Mouse (Mus musculus) intestine, embryonic 14.5 days (tissue): ENCODE data around the gene Fsd1. TPM values are rescaled to one million over a fixed set of nuclear protein-coding genes. Genes with fewer than 3 reads are reported as not detected.

Experiments used
- ATAC-seq: fragments of 200-750 bp; cut with Nextera tagmentation; replicated peaks from 2 replicates; pipeline ENCODE4 v1.8.0; 2017; ENCODE audit warnings: low read depth, moderate number of reproducible peaks, moderate TSS enrichment, moderate library complexity; ENCODE audit not compliant: low FRiP score, low TSS enrichment
- DNase-seq: peaks from one replicate; pipeline ENCODE4 v3.0.0-alpha.2; 2018; ENCODE audit warnings: low spot score
- H3K27ac ChIP-seq: fragments of 300-500 bp; sonication (generic); 2 replicates; pipeline ENCODE4 v1.5.1; 2014; ENCODE audit warnings: low read depth, mild to moderate bottlenecking, control low read depth
- H3K27me3 ChIP-seq: fragments of 300-500 bp; sonication (generic); replicated peaks from 2 replicates; pipeline ENCODE4 v1.6.1; 2014; ENCODE audit warnings: low read length, control low read depth; ENCODE audit not compliant: control insufficient read depth, insufficient read depth
- H3K36me3 ChIP-seq: fragments of 300-500 bp; sonication (generic); 2 replicates; pipeline ENCODE4 v1.6.1; 2014; ENCODE audit warnings: low read length, control low read depth; ENCODE audit not compliant: control insufficient read depth, insufficient read depth
- H3K4me1 ChIP-seq: fragments of 300-500 bp; sonication (generic); replicated peaks from 2 replicates; pipeline ENCODE4 v1.6.1; 2014; ENCODE audit warnings: low read length, control low read depth, mixed read lengths; ENCODE audit not compliant: control insufficient read depth, insufficient read depth
- H3K4me2 ChIP-seq: fragments of 300-500 bp; sonication (generic); 2 replicates; pipeline ENCODE4 v1.6.1; 2014; ENCODE audit warnings: low read length
- H3K4me3 ChIP-seq: fragments of 300-500 bp; sonication (generic); 2 replicates; pipeline ENCODE4 v1.5.1; 2014; ENCODE audit warnings: low read depth, low read length, control low read depth, mixed read lengths
- H3K9ac ChIP-seq: fragments of 300-500 bp; sonication (generic); 2 replicates; pipeline ENCODE4 v1.6.1; 2014; ENCODE audit warnings: mild to moderate bottlenecking, low read length
- H3K9me3 ChIP-seq: fragments of 300-500 bp; sonication (generic); 2 replicates; pipeline ENCODE4 v1.6.1; 2016; ENCODE audit warnings: low read length, control low read depth; ENCODE audit not compliant: control insufficient read depth
- WGBS: fragments of 180-500 bp; shearing (Covaris S2); extraction: QIAGEN DNeasy Blood & Tissue Kit; methylation state at CpG from one replicate; pipeline ENCODE4 v1.1.7; 2014; 5-methylcytosine and 5-hydroxymethylcytosine counted together
- polyA plus RNA-seq: library from polyadenylated mRNA; unstranded; fragments of >200 nt; fragmentation: Nextera tagmentation; extraction: Ambion mirVana; gene quantifications from 2 replicates; pipeline ENCODE4 v1.2.1, GENCODE M21; 2014

Gene Fsd1
- polyA plus RNA-seq, 1 experiment from 2014 or later, result 16.9 TPM

DNA sequence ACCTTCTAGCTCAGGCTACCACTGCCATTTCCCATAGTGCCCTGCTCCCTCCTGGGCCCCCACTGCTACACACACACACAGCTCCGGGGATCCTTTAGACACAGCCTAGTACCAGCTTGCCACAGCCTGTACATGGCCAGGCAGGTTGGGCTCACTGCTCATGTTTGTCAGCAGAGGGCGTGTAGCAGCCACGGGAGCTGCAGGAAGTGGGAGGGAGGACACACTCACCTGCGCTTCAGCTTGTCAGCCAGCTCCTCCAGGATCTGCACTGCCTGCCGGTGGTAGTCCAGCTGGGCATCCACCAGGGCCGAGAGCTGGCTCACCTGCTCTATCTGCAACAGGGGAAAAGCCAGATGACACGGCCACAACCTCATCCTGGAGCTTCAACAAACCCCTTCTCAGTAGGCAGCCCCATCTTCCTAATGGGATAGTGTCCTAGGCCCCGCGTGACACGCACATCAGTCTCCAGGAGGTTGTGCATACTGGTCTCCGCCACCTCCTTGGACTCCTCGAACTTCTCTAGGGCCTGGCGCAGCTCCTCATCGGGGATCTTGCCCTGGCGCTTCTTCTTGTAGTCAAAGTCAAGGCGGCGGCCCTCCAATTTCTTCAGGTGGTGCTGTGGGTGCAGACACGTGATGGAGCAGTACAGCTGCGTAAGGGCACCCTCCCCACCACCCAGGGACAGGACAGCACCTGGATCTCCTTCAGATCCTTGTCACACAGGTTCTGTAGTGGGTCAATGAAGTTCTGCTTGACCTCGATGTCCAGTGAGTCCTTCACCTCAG, 32.2 kb downstream of the Fsd1 start:
- no peak overlapping the region for H3K27ac ChIP-seq
- 69% methylated on average over 20 of the region's 20 CpGs for WGBS
- no peak overlapping the region for H3K4me2 ChIP-seq
- no peaks in the 10 kb centered on the region for H3K4me1 ChIP-seq
- no peak overlapping the region for H3K9ac ChIP-seq
- DNase-seq, result peak; percentile 65
- no peaks in the 10 kb centered on the region for H3K9me3 ChIP-seq
- peaks cover 62% of the 10 kb centered on the region for H3K36me3 ChIP-seq
- H3K4me3 ChIP-seq, result no peak overlapping the region
- ATAC-seq, result peak; percentile 45
- no peaks in the 10 kb centered on the region for H3K27me3 ChIP-seq

DNA sequence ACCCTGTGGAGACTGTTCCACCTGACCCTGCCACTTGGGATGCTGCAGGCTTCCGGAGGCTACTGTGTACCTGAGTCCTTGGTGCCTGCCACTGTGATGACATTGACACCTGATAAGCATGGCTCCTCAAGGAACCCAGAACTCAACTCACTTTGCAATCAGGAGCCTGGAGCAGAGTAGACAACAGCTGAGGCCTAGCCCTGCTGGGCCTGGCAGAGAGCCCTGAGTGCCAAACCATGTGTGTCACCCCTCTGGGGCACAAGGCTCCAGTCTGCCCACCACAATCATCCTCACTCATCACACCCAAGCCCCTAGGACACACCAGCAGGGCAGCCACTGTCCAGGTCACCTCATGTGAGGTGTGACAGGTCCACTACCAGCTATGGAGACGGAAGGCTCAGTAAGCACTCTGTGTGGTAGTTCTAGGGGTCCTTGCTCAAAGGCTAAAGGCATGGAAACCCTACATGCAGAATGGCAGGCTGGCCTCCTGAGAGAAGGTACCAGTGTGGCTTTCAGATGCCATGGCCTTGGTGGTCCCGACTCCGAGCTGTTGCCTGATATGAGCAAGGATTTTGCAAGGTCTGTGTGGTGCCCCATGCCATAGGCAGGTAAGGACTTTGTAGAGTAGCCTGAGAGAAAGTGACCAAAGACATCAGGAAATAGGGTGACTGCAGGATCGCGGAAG, 34.2 kb downstream of the Fsd1 start:
- Histone ChIP-seq H3K27ac (no peak overlapping the region), H3K27me3 (no peaks in the 10 kb centered on the region), H3K9ac (no peak overlapping the region), H3K4me1 (no peaks in the 10 kb centered on the region), H3K9me3 (no peaks in the 10 kb centered on the region), H3K4me3 (no peak overlapping the region), H3K4me2 (no peak overlapping the region), H3K36me3 (peaks cover 52% of the 10 kb centered on the region)
- WGBS, result 95% methylated on average over 6 of the region's 6 CpGs
- ATAC-seq, result no peak
- DNase-seq, result no peak

DNA sequence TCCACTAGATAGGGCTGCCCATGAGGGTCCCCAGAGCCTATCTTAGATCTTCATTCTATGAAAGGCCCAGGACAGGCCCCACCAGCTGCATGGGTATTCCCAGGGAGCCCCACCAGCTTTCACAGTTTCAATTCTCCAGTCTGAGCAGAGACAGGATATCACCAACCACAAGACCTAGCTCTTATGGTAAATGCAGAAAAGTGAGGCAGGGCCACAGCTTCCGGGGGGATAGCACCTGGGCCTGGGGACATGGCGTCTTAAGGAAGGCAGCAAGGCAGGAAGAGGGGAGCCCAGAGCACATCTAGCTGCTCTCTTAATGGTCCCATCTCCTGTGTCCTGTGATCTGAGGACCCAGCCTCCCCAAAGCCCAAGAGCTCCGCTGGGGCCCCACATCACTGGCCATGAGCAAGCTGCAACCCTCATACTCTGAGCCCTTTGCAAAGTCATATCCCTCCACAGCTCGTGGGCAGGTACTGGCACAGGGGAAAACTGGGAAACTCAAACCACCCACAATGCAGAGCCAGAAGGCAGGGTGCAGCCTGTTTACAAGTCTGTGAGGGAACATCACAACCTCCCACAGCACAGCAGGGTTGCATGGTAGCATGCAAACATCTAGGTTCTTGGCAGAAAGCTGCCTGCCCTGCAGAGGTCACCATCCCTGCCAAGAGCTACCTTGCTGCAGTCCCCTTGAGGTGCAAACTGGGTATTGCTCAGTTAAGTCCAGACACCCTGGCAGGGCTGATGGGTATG, 35.0 kb downstream of the Fsd1 start:
- Histone ChIP-seq H3K4me3 (no peak overlapping the region), H3K4me1 (no peaks in the 10 kb centered on the region), H3K36me3 (peaks cover 44% of the 10 kb centered on the region), H3K9me3 (no peaks in the 10 kb centered on the region), H3K9ac (no peak overlapping the region), H3K4me2 (no peak overlapping the region), H3K27ac (no peak overlapping the region), H3K27me3 (no peaks in the 10 kb centered on the region)
- WGBS, result 71% methylated on average over 4 of the region's 4 CpGs
- ATAC-seq (no peak), DNase-seq (no peak)

DNA sequence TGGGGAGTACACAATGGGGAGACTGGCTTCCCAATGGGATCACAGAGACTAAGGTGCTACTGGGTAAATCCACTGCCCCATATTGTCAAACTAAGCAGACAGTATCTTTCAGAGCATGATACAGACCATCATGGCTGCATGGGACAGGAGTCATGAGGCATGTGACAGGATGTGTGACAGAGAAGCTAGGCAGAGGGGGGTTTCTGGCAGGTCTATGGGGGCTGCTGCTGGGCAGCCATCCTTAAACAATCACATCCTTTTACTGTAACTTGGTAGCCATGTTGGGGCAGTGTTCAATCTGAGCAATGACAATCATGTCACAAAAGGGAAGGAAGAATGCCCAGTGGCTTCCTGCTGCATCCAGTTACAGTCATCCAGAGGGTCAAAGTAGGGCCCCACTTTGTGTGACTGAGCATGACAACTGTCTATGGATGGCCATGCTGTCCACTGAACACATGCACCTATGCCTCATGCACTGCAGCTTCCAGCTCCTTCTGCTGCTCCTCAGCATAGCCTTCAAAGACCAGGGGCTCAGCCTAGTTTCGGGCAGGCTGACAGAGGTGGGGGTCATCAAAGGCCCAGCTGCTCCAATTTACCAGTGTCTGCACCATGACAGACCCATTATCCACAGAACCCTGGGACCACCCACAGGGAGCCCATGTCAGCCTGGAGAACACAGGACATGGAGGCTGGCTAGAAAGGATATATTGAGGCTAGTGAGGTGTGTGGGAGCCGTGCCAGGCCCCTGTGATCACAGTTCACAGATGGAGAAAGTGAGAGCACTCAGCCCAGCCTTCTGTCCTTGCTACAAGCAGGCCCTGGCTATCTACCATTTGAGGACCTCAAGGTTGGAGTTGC, 36.1 kb downstream of the Fsd1 start:
- Histone ChIP-seq H3K4me3 (no peak overlapping the region), H3K27ac (no peak overlapping the region), H3K27me3 (no peaks in the 10 kb centered on the region), H3K4me1 (no peaks in the 10 kb centered on the region), H3K9me3 (no peaks in the 10 kb centered on the region), H3K36me3 (peaks cover 37% of the 10 kb centered on the region), H3K4me2 (no peak overlapping the region), H3K9ac (no peak overlapping the region)
- ATAC-seq (no peak), DNase-seq (no peak)
- WGBS, result 71% methylated on average over 2 of the region's 2 CpGs

DNA sequence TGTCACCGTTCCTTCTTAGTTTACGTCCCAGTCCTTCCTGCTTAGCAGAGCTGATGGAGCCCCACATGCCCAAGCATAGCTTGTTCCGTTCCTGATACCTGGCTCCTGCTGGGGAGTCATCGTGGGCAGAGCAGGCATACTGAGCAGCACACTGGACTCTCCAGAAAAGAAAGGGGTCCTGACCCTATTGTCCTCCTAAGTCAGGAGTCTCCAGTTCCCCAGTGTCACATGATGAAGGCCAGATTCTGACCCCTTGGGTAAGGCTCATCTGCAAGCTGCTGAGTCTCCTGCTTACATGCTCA, 36.6 kb downstream of the Fsd1 start:
- H3K9me3 ChIP-seq, result no peaks in the 10 kb centered on the region
- H3K36me3 ChIP-seq, result peaks cover 35% of the 10 kb centered on the region
- H3K9ac ChIP-seq, result no peak overlapping the region
- no peak overlapping the region for H3K27ac ChIP-seq
- 82% methylated on average over 4 of the region's 4 CpGs for WGBS
- DNase-seq, result no peak
- H3K27me3 ChIP-seq, result no peaks in the 10 kb centered on the region
- ATAC-seq, result no peak
- no peaks in the 10 kb centered on the region for H3K4me1 ChIP-seq
- H3K4me3 ChIP-seq, result no peak overlapping the region
- H3K4me2 ChIP-seq, result no peak overlapping the region

DNA sequence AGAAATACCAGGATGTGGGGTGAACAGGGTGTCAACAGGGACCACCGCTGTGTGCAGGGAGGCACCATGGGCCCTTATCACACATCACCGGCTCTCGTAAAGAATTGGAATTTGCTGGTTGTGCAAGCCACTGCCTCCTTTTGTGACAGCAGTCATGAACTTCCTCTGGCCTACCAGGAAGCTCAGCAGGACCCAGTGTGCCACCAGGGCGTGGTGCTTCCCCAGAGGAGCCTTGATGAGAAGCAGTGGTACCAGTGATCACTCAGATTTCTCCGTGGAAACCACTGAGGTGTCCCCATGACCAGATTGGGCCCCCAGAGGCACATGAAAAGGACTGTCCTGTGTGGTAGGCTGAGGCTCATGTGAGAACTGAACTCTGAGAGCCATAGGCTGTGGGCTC, 37.1 kb downstream of the Fsd1 start:
- no peak overlapping the region for H3K9ac ChIP-seq
- H3K4me1 ChIP-seq, result no peaks in the 10 kb centered on the region
- H3K36me3 ChIP-seq, result peaks cover 35% of the 10 kb centered on the region
- H3K4me2 ChIP-seq, result no peak overlapping the region
- H3K4me3 ChIP-seq, result no peak overlapping the region
- DNase-seq (no peak), ATAC-seq (no peak)
- no peaks in the 10 kb centered on the region for H3K9me3 ChIP-seq
- no peak overlapping the region for H3K27ac ChIP-seq
- H3K27me3 ChIP-seq, result no peaks in the 10 kb centered on the region
- WGBS, result 75% methylated on average over 5 of the region's 5 CpGs

DNA sequence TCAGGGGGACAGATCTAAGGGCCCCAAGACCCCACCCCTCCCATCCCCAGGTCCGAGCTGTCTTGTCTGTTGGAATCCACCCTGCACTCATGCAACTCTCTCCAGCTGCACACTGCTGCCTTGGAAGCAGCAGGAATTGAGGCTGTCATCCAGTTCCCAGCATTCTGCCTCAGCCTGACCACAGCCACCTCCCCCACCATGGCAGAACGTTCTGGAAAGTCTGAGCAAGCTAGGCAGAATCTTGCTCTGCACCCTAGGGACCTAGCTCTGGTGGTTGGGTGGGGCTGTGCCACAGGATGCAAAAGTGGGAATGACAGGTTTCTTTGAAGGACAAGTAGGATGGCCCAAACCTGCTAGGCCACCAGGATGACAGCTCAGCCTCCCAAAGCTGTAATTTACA, 38.2 kb downstream of the Fsd1 start:
- H3K9ac ChIP-seq, result no peak overlapping the region
- DNase-seq (no peak), ATAC-seq (no peak)
- H3K4me2 ChIP-seq, result no peak overlapping the region
- H3K36me3 ChIP-seq, result peaks cover 36% of the 10 kb centered on the region
- H3K9me3 ChIP-seq, result no peaks in the 10 kb centered on the region
- no peak overlapping the region for H3K4me3 ChIP-seq
- 57% methylated on average over 2 of the region's 2 CpGs for WGBS
- no peaks in the 10 kb centered on the region for H3K27me3 ChIP-seq
- H3K27ac ChIP-seq, result no peak overlapping the region
- H3K4me1 ChIP-seq, result no peaks in the 10 kb centered on the region

DNA sequence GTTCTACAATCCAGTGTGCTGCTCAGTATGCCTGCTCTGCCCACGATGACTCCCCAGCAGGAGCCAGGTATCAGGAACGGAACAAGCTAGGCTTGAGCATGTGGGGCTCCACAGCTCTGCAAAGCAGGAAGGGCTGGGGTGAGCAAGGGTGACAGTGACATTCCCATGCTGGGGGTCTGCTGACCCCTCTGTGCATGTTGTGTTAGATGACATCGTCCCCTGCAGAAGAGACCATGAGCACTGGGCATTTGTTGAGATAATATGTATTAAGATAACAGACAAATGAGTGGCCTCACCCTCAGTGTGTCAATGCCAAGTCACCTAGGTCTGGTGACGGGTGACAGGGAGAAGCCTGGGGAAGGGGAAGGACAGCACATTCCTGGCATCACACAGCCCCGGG, 38.6 kb downstream of the Fsd1 start:
- no peak for ATAC-seq

More for the DNA sequence above, 38.6 kb downstream of the Fsd1 start:
- Histone ChIP-seq H3K9ac (no peak overlapping the region), H3K4me2 (no peak overlapping the region), H3K27ac (no peak overlapping the region), H3K36me3 (peaks cover 34% of the 10 kb centered on the region), H3K4me3 (no peak overlapping the region), H3K27me3 (no peaks in the 10 kb centered on the region), H3K9me3 (no peaks in the 10 kb centered on the region), H3K4me1 (no peaks in the 10 kb centered on the region)
- WGBS, result 77% methylated on average over 5 of the region's 5 CpGs
- no peak for DNase-seq
